Mouse (Mus musculus) kidney, adult 2 months (tissue): Measurements from ENCODE around the gene Hspa1a.

Source experiments
- CTCF ChIP-seq: fragments of 200-500 bp; conservative IDR thresholded peaks from 2 replicates; pipeline ENCODE4 v1.5.1; 2011; ENCODE audit warnings: low read depth, mild to moderate bottlenecking, control low read depth, low read length, moderate library complexity, mixed read lengths; ENCODE audit not compliant: insufficient read depth, insufficient read length
- POLR2A ChIP-seq: fragments of 200-500 bp; IDR thresholded peaks from one replicate; pipeline ENCODE4 v1.6.1; 2011; ENCODE audit warnings: low read depth, low read length, control low read depth

GRCm38 (mm10) chr17:35009586-35009985 lies 37.6 kb upstream of the Hspa1a start:
- TF ChIP-seq CTCF (no peak), POLR2A (no peak)
